Mouse (Mus musculus) embryonic facial prominence, embryonic 15.5 days (tissue): ENCODE measurements around the gene Cyp2d26. TPM values are rescaled to one million over a fixed set of nuclear protein-coding genes. Genes with fewer than 3 reads are reported as not detected.
"Not testable (repeated sequence)": the region's sequence is repeated elsewhere in the genome, so short reads cannot be mapped to it uniquely, and the experiment has no call there.

Experiments used
- ATAC-seq: fragments of 200-750 bp; cut with Nextera tagmentation; 2 replicates; pipeline ENCODE4 v1.8.0; 2017; ENCODE audit warnings: low read depth, moderate TSS enrichment; ENCODE audit not compliant: insufficient number of reproducible peaks, low FRiP score, low TSS enrichment
- H3K27ac ChIP-seq: fragments of 300-500 bp; sonication (generic); replicated peaks from 2 replicates; pipeline ENCODE4 v1.5.1; 2015; ENCODE audit warnings: mild to moderate bottlenecking, inconsistent platforms
- H3K27me3 ChIP-seq: fragments of 300-500 bp; sonication (generic); 2 replicates; pipeline ENCODE4 v1.6.1; 2015; ENCODE audit warnings: inconsistent platforms
- H3K36me3 ChIP-seq: fragments of 300-500 bp; sonication (generic); 2 replicates; pipeline ENCODE4 v1.6.1; 2015; ENCODE audit warnings: mild to moderate bottlenecking, inconsistent platforms
- H3K4me1 ChIP-seq: fragments of 300-500 bp; sonication (generic); 2 replicates; pipeline ENCODE4 v1.6.1; 2015; ENCODE audit warnings: inconsistent platforms
- H3K4me2 ChIP-seq: fragments of 300-500 bp; sonication (generic); replicated peaks from 2 replicates; pipeline ENCODE4 v1.6.1; 2015; ENCODE audit warnings: mild to moderate bottlenecking, inconsistent platforms
- H3K4me3 ChIP-seq: fragments of 300-500 bp; sonication (generic); replicated peaks from 2 replicates; pipeline ENCODE4 v1.5.1; 2015; ENCODE audit warnings: mild to moderate bottlenecking, inconsistent platforms
- H3K9ac ChIP-seq: fragments of 300-500 bp; sonication (generic); 2 replicates; pipeline ENCODE4 v1.6.1; 2015; ENCODE audit warnings: inconsistent platforms
- H3K9me3 ChIP-seq: fragments of 300-500 bp; sonication (generic); replicated peaks from 2 replicates; pipeline ENCODE4 v1.6.1; 2016; ENCODE audit warnings: inconsistent platforms
- WGBS: fragments of 180-500 bp; shearing (Covaris S2); methylation state at CpG from one replicate; pipeline ENCODE4 v1.1.7; 2015; 5-methylcytosine and 5-hydroxymethylcytosine counted together
- polyA plus RNA-seq: library from polyadenylated mRNA; unstranded; fragments of >200 nt; fragmentation: Nextera tagmentation; extraction: Ambion mirVana; gene quantifications from 2 replicates; pipeline ENCODE4 v1.2.1, GENCODE M21; 2015

Gene Cyp2d26
- polyA plus RNA-seq, 1 experiment from 2014 or later, result not detected

GRCm38 (mm10) chr15:82804708-82805639, 10.9 kb upstream of the Cyp2d26 start:
- WGBS, result 71% methylated on average over 5 of the region's 5 CpGs

DNA sequence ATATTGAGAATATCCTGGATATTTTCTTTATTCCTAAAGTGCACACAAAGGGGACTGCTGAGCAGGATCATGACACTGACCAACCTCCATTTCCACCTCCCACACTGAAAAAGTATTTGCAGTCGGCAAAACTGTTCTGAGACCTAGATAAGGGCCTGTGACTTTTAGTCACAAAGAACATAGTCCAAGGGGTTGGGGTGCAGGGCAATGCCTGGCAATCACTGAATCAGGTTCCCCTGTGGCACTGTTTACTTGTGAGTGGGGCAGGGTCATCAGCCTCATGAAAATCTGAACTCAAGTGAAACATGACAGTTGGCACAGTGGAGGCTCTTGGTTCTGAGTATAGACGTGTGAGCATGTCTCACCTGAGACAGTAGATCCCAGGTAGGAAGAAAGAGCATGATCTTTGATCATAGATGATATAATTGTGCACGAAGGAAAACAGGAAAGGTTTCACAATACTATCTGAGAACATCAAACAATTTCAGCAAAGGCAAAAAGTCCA, 1.9 kb upstream of the Cyp2d26 start:
- 79% methylated on average over 3 of the region's 3 CpGs for WGBS

More at GRCm38 (mm10) chr15:82804708-82805639, 10.9 kb upstream of the Cyp2d26 start:
- H3K9me3 ChIP-seq, result no peaks in the 10 kb centered on the region
- no peak overlapping the region for H3K9ac ChIP-seq
- no peaks in the 10 kb centered on the region for H3K36me3 ChIP-seq
- no peak overlapping the region for H3K27ac ChIP-seq
- H3K4me2 ChIP-seq, result no peak overlapping the region
- H3K4me1 ChIP-seq, result no peaks in the 10 kb centered on the region
- H3K27me3 ChIP-seq, result no peaks in the 10 kb centered on the region
- H3K4me3 ChIP-seq, result no peak overlapping the region
- ATAC-seq, result no peak

DNA sequence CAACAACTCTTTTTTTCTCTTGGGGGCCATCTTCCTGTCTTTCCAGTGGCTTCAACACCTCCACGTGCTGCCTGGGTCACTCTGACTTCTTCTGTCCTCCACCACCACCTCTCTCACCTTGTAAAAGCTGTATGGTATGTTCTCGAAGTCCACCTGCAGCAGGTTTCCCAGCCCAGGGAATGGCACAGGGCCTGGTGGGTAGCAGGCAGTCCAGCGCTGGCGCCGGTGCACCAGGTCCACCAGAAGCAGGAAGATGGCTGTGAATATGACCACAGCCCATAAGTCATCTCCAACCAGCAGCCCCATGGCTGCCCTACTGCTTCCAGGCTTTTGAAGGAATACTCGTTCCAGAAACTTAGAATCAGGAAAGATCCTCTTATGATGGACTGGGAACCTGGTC, 226 bp downstream of the Cyp2d26 start:
- H3K4me1 ChIP-seq, result no peaks in the 10 kb centered on the region
- H3K4me2 ChIP-seq, result no peak overlapping the region
- H3K27me3 ChIP-seq, result no peaks in the 10 kb centered on the region
- WGBS, result 80% methylated on average over 6 of the region's 6 CpGs
- ATAC-seq, result no peak
- no peak overlapping the region for H3K4me3 ChIP-seq
- H3K9me3 ChIP-seq, result no peaks in the 10 kb centered on the region
- no peak overlapping the region for H3K27ac ChIP-seq
- H3K9ac ChIP-seq, result no peak overlapping the region
- no peaks in the 10 kb centered on the region for H3K36me3 ChIP-seq

More for the DNA sequence above, 1.9 kb upstream of the Cyp2d26 start:
- ATAC-seq, result no peak
- Histone ChIP-seq H3K36me3 (no peaks in the 10 kb centered on the region), H3K27ac (no peak overlapping the region), H3K9ac (no peak overlapping the region), H3K4me2 (no peak overlapping the region), H3K27me3 (no peaks in the 10 kb centered on the region), H3K4me1 (no peaks in the 10 kb centered on the region), H3K9me3 (no peaks in the 10 kb centered on the region), H3K4me3 (no peak overlapping the region)

DNA sequence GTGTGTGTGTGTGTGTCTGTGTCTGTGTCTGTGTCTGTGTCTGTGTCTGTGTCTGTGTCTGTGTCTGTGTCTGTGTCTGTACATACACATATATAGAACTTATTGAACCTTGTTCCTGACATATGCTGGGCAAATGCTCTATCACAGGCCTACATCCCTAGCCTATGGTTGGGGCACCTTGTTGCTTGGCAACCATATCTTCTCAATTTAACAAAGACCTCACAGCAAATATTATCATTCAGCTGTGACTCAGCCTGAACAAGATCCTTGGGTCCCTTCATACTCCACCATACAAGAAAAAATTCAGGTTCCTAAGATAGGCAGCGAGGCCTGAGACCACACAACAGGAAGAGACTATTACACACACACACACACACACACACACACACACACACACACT, 640 bp downstream of the Cyp2d26 start:
- Histone ChIP-seq H3K27ac (no peak overlapping the region), H3K4me2 (no peak overlapping the region), H3K27me3 (no peaks in the 10 kb centered on the region), H3K4me3 (no peak overlapping the region), H3K4me1 (no peaks in the 10 kb centered on the region), H3K9me3 (no peaks in the 10 kb centered on the region), H3K36me3 (no peaks in the 10 kb centered on the region), H3K9ac (no peak overlapping the region)
- WGBS, result 94% methylated on average over 1 of the region's 1 CpGs
- no peak for ATAC-seq

GRCm38 (mm10) chr15:82792566-82792965, 1.5 kb downstream of the Cyp2d26 start:
- no peak for ATAC-seq
- H3K4me3 ChIP-seq, result no peak overlapping the region
- H3K4me1 ChIP-seq, result no peaks in the 10 kb centered on the region
- 93% methylated on average over 11 of the region's 11 CpGs for WGBS
- no peaks in the 10 kb centered on the region for H3K27me3 ChIP-seq
- H3K27ac ChIP-seq, result no peak overlapping the region
- no peaks in the 10 kb centered on the region for H3K9me3 ChIP-seq
- H3K4me2 ChIP-seq, result no peak overlapping the region
- H3K36me3 ChIP-seq, result no peaks in the 10 kb centered on the region
- no peak overlapping the region for H3K9ac ChIP-seq

- no peak overlapping the region for H3K9ac ChIP-seq
- no peak overlapping the region for H3K27ac ChIP-seq
- H3K36me3 ChIP-seq, result no peaks in the 10 kb centered on the region
- no peaks in the 10 kb centered on the region for H3K27me3 ChIP-seq
- no peaks in the 10 kb centered on the region for H3K9me3 ChIP-seq
- no peaks in the 10 kb centered on the region for H3K4me1 ChIP-seq
- ATAC-seq, result no peak
- WGBS, result 76% methylated on average over 1 of the region's 1 CpGs
- no peak overlapping the region for H3K4me3 ChIP-seq
- H3K4me2 ChIP-seq, result no peak overlapping the region
These were observed 9.5 kb downstream of the Cyp2d26 start for GRCm38 (mm10) chr15:82784581-82784980.

DNA sequence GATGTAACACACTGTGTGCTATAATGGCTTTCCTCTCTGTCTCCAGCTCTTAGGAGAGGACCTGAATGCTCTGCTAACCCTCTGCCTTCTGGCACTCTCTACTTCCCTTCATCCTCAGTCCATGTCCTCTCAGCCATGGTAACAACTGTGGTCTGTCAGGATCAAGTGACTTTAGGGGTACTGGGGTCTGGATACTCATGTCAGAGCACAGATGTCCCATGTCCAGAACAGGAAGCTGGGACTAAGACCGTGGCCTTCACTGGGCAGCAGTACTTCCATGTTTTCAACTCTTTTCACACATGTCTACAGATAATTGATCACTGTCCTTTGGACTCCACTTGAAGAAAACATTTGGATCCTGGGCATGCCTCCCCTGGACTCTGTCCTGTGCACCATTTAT, 10.3 kb downstream of the Cyp2d26 start:
- Histone ChIP-seq H3K9me3 (no peaks in the 10 kb centered on the region), H3K36me3 (no peaks in the 10 kb centered on the region), H3K27ac (no peak overlapping the region), H3K4me1 (no peaks in the 10 kb centered on the region), H3K9ac (no peak overlapping the region), H3K4me3 (no peak overlapping the region), H3K4me2 (no peak overlapping the region), H3K27me3 (no peaks in the 10 kb centered on the region)
- ATAC-seq, result no peak
- 87% methylated on average over 1 of the region's 1 CpGs for WGBS

DNA sequence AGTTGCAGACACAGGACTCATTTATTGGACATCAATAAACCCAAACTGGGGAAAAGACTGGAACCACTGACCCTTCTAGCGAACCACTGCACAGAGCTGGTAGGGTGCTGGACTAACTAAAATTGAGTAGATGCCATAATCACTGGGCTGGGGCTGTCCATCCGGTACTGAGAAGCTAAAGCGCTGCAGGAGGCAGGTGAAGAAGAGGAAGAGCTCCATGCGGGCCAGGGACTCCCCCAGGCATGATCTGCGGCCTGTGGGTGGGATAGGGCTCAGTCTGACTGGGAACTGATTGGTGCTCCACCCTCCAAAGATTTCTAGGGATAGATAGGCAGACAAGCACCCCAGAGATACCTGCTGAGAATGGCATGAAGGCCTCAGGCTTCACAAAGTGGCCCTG, 16.2 kb downstream of the Cyp2d26 start:
- H3K9me3 ChIP-seq, H3K4me3 ChIP-seq, H3K4me1 ChIP-seq, H3K4me2 ChIP-seq, ATAC-seq, H3K27ac ChIP-seq, H3K36me3 ChIP-seq, H3K9ac ChIP-seq, H3K27me3 ChIP-seq: not testable (repeated sequence)
- WGBS, result 82% methylated on average over 5 of the region's 5 CpGs

- Histone ChIP-seq H3K4me3 (no peak overlapping the region), H3K9me3 (no peaks in the 10 kb centered on the region), H3K27ac (no peak overlapping the region), H3K36me3 (no peaks in the 10 kb centered on the region), H3K9ac (no peak overlapping the region), H3K27me3 (no peaks in the 10 kb centered on the region), H3K4me1 (no peaks in the 10 kb centered on the region), H3K4me2 (no peak overlapping the region)
- 84% methylated on average over 2 of the region's 2 CpGs for WGBS
- ATAC-seq, result no peak
These were observed 28.2 kb downstream of the Cyp2d26 start for GRCm38 (mm10) chr15:82765943-82766342.

GRCm38 (mm10) chr15:82764881-82765280, 29.2 kb downstream of the Cyp2d26 start:
- whole genome bisulfite sequencing, result 80% methylated on average over 6 of the region's 6 CpGs

GRCm38 (mm10) chr15:82763631-82764420, 30.3 kb downstream of the Cyp2d26 start, which contains the start of gene Cyp2d40:
Cyp2d40 (minus strand) TSS chr15:82764183.
- no peak for ATAC-seq
- Histone ChIP-seq H3K9me3 (no peaks in the 10 kb centered on the region), H3K4me2 (no peak within 1 kb of the TSS), H3K4me1 (no peaks in the 10 kb centered on the region), H3K4me3 (no peak within 1 kb of the TSS), H3K36me3 (no peaks in the 10 kb centered on the region), H3K9ac (no peak within 1 kb of the TSS), H3K27ac (no peak within 1 kb of the TSS), H3K27me3 (no peaks in the 10 kb centered on the region)
- WGBS, result 92% methylated on average over 9 of the region's 9 CpGs

More at GRCm38 (mm10) chr15:82764881-82765280, 29.2 kb downstream of the Cyp2d26 start:
- Histone ChIP-seq H3K9ac (no peak overlapping the region), H3K9me3 (no peaks in the 10 kb centered on the region), H3K4me2 (no peak overlapping the region), H3K27me3 (no peaks in the 10 kb centered on the region), H3K4me3 (no peak overlapping the region), H3K36me3 (no peaks in the 10 kb centered on the region), H3K4me1 (no peaks in the 10 kb centered on the region), H3K27ac (no peak overlapping the region)
- no peak for ATAC-seq
